Mouse (Mus musculus) G1E-ER4 (cell line): ENCODE measurements around the gene Nrap. TPM values are rescaled to one million over a fixed set of nuclear protein-coding genes. Genes with fewer than 3 reads are reported as not detected.

Experiments
- GATA1 ChIP-seq: IDR thresholded peaks from one replicate; pipeline ENCODE4 v1.8.0; 2012; ENCODE audit warnings: low read length, inconsistent platforms
- polyA plus RNA-seq: library from polyadenylated mRNA; stranded (reverse); fragments of >175 nt; gene quantifications from 2 replicates; pipeline ENCODE4 v1.2.3, GENCODE M21; 2012

Nrap gene
- polyA plus RNA-seq = 0.03 TPM in 2 replicates

DNA sequence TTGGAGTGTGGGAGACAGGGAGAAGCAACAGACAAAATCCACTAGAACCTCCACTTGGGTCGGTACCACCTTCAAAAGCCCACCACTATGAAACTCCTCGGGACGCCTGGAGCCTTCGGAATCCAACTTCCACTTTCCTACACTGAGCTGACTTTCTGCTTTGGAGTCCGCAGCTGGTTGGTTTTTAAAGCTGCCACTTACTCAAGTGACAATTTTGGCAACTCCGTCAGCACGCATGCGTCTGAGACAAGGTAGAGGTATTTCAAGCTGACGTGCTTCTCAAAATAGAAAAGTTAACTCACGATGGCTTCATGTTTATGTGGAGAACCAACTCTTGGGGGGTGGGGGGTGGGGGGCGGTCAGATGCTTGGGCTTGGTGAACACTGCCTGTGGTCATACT lies at the start of gene Nrap:
Nrap (minus strand) TSS at position 159 of the 400 bp plus-strand sequence.
- TF ChIP-seq GATA1 = no peak

DNA sequence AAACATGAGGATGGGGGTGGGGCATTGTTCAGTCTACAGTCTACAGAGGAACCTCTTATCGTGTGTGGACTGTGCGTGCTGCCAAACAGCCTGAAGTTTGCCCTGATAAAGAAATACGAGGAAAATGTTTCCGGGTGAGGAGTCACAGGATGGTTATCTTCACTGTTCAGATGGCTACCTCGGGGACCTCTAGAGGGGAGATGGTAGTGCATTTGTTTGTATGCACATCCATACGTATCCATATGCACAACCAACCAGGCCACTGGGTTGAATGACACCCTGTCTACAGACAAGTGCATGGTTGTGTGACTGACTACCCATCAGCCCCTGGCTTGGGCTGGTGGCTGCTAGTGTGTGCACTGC lies 49.2 kb upstream of the Nrap start:
- peak; percentile 97 for TF ChIP-seq GATA1

DNA sequence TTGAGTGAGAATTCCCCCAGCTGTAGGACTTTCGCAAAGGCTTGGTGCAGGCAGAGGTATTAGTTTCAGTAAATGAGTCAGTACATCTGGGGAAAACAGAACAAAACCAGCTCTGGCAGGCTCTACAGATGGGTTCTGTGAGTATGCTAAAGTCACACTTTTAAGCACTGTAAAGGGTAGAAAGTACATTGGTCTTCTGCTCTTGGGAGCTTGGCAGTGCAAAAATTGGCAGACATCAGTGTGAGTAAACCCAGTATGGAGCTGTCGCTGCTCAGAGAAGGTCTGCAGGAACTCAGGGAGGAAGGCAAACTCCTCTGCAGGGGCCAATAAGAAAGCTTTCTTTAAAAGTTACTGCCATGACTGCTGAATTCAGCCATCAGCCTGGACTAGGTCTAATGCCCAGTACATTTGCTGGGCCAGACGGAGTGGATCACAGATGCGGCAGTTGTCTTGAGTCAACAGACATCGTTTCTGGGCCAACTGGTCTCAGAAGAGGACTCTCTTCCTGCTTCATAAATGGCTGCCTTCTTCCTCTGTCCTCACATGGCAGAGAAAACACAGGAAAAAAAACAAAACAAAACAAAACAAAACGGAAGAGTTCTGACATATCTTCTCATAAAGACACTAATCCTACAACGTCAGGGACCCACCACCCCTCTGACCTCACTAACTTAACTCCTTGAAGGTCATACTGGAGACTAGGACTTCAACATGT lies 48.7 kb upstream of the Nrap start:
- no peak for TF ChIP-seq GATA1

DNA sequence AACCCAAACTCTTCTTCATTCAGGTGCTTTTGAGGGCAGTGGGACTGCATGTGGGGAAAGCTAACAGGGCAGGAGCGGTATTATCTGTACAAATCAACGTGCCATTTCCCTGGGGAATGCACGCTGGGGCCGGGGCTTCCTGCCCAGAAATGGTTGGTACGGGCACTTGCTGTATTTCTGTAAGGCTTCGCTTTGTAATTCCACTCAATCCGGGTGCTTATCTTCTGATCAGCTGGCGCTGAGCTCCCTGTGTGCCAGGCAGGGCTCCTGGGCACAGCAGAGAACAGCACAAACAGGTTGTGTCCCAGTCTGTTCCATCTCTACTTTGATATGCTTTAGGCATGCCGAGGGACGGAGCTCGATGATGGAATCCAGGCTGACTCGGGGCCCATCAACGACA lies 46.5 kb upstream of the Nrap start:
- no peak for TF ChIP-seq GATA1

DNA sequence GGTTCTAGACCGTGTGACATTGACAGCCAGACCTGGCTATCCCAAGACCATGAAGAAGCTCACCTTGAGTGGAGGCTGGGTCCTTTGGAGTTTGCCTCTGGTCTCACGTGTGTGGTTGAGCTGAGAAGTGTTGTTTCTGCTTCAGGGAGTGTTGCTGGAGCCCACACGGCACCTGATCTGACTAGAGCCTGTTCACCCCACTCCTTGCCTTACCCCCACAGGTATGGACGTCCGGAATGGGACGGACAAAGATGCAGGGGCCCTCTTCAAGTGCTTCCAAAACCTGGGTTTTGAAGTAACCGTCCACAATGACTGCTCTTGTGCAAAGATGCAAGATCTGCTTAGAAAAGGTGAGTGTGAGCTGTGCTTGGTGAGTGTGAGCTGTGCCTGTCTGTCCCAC lies 43.7 kb upstream of the Nrap start:
- TF ChIP-seq GATA1 = no peak

DNA sequence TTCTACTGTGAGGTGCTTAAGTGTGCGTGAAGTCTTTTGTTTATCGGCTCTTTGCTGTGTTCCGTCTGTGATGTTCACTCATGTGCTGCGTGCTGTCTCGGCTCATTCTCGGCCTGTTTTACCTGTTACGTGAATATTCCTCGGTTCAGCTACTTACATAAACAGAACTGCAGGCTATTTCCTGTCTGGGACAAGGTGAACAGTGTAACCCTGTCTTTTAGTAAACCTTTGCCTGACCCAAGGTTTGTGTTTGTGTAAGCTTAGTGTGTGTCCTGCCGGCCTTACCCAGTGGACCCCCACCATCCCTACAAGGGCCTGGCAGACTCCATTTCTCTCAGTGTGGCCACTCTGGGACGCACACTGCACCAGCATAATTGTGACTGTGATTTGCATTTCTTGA lies 42.9 kb upstream of the Nrap start:
- TF ChIP-seq GATA1 = no peak

DNA sequence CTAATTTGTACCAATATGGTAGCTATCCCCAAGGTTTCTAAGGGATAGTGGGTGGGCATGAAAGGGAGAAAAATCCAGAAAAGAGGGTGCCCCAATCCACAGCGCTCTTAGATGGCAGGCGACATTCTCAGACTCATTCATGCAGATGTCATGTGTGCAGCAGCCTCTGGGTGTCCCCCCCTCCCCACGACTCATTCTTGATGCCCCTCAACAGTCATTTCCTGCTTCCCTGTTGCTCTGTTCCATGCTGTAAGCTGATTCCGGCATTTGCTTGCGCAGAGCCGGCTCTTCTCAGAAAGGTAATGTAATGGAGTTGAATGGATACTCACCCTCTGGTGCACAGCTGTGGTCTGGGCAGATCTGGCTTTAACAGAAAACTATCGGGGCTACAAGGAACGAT lies 40.5 kb upstream of the Nrap start:
- no peak for TF ChIP-seq GATA1

DNA sequence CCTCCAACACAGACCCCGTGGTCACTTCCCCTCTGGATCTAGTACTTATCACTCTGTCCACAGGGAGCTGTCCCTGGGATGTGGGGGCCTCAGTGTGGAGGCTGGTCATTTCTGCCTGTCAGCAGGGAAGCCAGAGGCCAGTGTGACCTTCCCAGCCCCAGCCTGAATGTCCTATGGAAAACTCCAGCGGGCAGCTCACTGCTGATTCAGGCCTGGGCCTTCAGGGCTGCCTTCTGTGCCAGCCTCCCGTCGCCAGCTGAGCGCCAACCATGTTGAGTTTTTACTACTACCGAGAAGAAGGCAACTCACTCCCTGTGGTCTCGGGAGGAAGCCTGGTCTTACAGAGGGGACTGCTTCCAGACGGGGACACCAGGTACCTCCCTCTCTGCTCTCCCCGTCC lies 35.7 kb upstream of the Nrap start:
- no peak for TF ChIP-seq GATA1

DNA sequence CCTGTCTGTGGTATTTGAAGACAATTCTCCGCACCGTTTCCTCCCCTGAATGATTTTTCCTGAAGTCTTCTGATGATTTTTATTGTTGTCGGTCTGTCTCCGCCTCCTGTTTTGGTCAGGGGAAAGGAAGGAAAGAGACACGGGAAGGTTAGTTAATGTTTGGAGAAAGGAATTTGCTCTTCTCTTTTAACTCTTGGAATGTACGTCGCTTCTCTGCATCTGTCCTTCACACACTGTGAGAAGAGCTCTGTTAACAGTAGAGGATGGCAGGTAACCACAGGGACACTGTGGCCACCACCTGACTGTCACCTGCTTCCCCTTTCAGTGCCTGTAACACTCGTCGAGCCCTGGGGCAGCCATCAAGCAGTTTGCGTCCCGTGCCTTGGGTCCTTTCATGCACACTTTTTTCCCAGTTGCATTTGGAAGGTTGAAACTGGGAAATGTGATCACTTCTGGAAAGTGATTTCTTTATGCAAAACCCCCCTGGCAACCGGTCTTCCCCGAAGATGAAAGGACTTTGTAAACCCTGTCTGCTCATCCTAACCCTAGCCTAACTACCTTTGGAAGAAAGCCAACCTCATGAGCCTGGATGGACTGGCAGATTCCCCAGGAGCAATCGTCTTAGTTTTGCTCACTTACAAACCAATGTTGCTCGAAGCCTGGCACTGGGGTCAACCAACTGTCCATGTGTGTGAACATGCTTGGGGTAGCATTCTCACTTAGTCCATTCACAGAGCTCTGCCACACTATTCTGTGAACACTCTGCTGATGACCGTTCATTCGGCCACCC lies 35.0 kb upstream of the Nrap start:
- TF ChIP-seq GATA1 = no peak

DNA sequence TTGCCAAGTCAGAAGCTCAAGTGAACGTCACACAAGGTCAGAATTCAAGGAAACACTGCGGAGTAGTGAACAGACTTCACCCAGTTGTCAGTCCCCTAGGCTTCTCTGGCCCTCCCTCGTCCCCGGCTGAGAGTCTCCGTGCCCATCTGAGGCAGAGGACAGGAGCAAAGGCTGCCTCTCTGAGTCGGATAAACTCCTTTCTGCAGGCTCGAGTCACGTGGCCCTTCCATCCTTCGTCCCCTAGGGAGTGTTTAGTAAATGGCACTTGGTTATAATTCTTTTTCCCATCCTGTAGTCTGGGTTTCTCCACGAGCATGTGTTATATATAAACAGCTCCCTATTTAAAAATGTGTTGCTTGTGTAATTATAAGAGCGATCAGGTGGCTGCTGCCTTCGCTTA lies 33.5 kb upstream of the Nrap start:
- no peak for TF ChIP-seq GATA1

DNA sequence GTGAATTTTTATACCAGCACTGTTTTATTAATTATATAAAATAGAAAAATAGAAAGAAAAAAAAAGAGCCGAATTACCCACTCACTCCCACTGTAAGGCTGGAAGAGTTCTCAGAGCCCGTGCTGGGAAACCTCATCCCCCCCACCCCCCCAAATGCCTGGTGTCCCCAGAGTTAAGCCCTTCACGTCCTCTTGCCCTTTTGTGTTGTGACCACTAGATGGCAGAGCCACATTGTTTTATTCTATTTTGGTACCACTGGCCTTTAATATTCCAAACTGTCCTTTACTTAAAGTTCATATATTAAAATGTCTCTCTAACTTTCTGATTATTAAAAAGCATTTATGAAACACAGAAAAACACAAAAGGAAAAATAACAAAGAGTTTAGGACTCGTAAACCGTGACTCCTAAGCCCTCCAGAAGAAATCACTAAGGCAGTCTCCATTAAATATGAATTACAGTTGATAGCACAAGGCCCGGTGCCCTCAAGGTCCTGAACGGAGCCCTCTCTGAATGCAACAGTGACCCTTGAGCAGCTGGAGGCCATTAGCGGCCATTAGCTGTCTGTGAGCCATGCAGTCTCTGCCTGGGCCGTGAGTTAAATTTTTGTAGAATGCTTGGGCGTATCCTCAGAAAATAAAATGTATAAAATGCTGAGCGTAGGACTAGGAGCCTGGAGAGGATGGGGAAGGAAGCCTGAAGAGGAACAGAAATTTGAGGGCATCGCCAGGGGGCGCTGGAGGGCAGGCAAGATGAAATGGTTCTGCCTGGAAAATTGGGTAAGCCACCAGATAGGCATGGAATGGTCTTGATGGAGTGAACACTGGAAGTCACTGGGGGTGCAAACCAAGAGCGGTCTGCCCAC lies 32.9 kb upstream of the Nrap start:
- TF ChIP-seq GATA1 = no peak

DNA sequence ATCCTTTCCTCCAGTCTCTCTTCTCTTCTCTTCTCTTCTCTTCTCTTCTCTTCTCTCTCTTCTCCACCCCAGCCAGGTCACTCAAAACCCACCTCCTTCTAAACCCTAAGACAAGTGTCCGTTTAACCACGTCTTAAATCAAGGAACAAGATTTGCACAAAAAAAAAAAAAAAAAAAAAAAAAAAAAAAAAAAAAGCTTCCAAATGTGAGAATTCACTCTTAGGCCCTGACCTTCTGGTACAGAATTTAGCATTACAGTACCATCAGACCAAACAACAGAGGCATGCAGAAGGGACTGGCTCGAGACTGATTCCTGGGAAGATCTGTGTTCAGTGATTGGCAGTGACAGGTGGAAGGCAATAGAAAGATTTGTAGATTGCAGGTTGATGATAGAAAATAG lies 30.5 kb upstream of the Nrap start:
- no peak for TF ChIP-seq GATA1

DNA sequence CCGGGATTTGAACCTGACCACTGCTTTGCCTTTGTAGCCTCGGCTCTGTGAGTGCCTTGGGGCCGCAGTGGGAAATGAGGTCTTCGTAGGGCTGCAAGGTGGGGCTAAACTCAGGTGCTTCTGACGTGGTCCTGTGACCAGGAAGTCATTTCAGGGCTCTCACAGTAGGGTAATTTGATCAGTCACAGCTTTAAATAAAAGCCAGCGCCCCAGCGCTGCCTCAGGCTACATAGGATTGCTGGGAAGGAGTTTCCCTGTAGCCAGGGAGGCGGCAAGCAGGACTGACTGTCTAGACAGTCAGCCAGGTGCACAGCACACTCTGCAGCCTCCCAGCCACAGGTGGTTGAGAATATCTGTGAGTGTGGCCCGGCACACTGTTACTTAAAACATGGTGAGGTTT lies 29.6 kb upstream of the Nrap start:
- TF ChIP-seq GATA1 = no peak

DNA sequence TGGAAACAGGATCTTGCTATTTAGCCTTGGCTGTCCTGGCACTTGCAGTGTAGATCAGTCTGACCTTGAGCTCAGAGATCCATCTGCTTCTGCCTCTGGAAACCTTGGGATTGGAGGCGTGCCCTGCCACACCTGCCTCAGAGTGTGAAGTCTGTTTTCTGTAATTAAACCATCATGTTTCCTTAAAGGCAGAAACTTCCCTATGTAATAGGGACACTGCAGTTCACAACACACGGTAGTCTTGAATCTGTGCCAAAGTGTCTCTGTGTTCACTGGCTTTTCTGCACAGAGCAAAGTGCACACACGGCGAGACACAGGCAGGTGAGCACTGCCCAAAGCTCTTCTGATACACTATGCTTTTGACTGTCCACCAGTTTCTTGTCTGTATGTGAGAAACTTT lies 28.6 kb upstream of the Nrap start:
- no peak for TF ChIP-seq GATA1

DNA sequence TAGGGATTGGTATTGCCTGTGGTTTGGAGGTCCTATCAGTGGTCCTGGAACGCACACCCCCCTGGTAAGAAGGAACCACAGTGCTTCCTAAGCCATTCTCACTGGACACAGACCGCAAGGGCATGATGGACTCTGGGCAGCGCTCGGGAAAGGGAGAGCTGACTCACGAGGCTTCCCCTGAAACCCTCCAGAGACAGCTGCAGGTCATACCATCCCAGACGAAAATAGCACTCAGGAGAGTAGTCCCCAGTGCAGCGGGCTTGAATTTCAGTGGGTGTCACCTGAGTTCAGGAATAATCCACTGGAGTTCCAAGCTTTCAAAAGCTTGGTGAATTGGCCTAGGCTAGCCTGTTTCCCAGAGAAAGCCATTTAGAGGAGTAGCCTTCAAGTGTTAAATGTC lies 16.7 kb upstream of the Nrap start:
- TF ChIP-seq GATA1 = no peak

DNA sequence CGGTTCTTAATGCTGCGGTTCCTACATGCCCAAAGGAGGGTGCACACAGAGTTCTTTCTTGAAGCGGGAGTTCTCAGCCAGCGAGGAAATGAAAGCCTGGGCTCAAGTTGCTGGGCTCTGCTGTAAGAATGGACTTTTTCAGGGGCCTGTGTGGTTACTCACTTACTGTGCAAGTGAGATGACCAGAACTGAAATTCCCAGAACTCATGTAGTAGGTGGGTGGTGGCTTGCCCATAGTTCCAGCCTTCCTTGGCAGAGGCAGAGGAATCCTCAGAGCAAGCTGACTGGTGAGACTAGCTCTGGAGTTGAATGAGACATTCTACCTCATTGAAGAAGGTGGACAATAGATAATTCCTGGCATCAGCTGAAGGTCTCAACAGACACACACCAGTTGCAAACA lies 16.0 kb upstream of the Nrap start:
- TF ChIP-seq GATA1 = no peak
